Mouse (Mus musculus) limb, embryonic 11.5 days (tissue): ENCODE results near the gene Tmem202. TPM values are rescaled to one million over a fixed set of nuclear protein-coding genes. Genes with fewer than 3 reads are reported as not detected.

ENCODE experiments used
- ATAC-seq: fragments of 200-750 bp; cut with Nextera tagmentation; 2 replicates; pipeline ENCODE4 v1.8.0; 2017; ENCODE audit warnings: low read depth; ENCODE audit not compliant: insufficient number of reproducible peaks, low FRiP score, low TSS enrichment
- DNase-seq: peaks from one replicate; pipeline ENCODE4 v3.0.0-alpha.2; 2015; ENCODE audit warnings: low spot score
- H3K27ac ChIP-seq: fragments of 300-500 bp; sonication (generic); replicated peaks from 2 replicates; pipeline ENCODE4 v1.5.1; 2014; ENCODE audit warnings: low read depth, mild to moderate bottlenecking, low read length
- H3K27me3 ChIP-seq: fragments of 300-500 bp; sonication (generic); 2 replicates; pipeline ENCODE4 v1.6.1; 2014; ENCODE audit warnings: mild to moderate bottlenecking, low read length, mixed read lengths; ENCODE audit not compliant: control insufficient read depth, insufficient read depth
- H3K36me3 ChIP-seq: fragments of 300-500 bp; sonication (generic); 2 replicates; pipeline ENCODE4 v1.6.1; 2014; ENCODE audit warnings: mild to moderate bottlenecking, low read length, moderate library complexity, mixed read lengths; ENCODE audit not compliant: control insufficient read depth, insufficient read depth
- H3K4me1 ChIP-seq: fragments of 300-500 bp; sonication (generic); 2 replicates; pipeline ENCODE4 v1.6.1; 2014; ENCODE audit warnings: low read length, mixed read lengths; ENCODE audit not compliant: control insufficient read depth, insufficient read depth
- H3K4me2 ChIP-seq: fragments of 300-500 bp; sonication (generic); 2 replicates; pipeline ENCODE4 v1.6.1; 2014; ENCODE audit warnings: low read depth, mild to moderate bottlenecking, moderate library complexity; ENCODE audit not compliant: severe bottlenecking
- H3K4me3 ChIP-seq: fragments of 300-500 bp; sonication (generic); 2 replicates; pipeline ENCODE4 v1.5.1; 2014; ENCODE audit warnings: low read depth, low read length
- H3K9ac ChIP-seq: fragments of 300-500 bp; sonication (generic); 2 replicates; pipeline ENCODE4 v1.6.1; 2014; ENCODE audit warnings: mild to moderate bottlenecking, low read length
- H3K9me3 ChIP-seq: fragments of 300-500 bp; sonication (generic); 2 replicates; pipeline ENCODE4 v1.6.1; 2016; ENCODE audit warnings: low read length; ENCODE audit not compliant: control insufficient read depth
- WGBS: fragments of 180-500 bp; shearing (Covaris S2); extraction: QIAGEN DNeasy Blood & Tissue Kit; methylation state at CpG from one replicate; pipeline ENCODE4 v1.1.7; 2014; 5-methylcytosine and 5-hydroxymethylcytosine counted together
- polyA plus RNA-seq: library from polyadenylated mRNA; unstranded; fragments of >200 nt; fragmentation: Nextera tagmentation; extraction: Ambion mirVana; gene quantifications from 2 replicates; pipeline ENCODE4 v1.2.1, GENCODE M21; 2014

Gene Tmem202
- polyA plus RNA-seq, 1 experiment from 2014 or later: 0.13 TPM

GRCm38 (mm10) chr9:59571852-59572251 is 32.2 kb upstream of the Tmem202 start:
- no peak overlapping the region for H3K27ac ChIP-seq
- no peak for DNase-seq
- H3K4me2 ChIP-seq: no peak overlapping the region
- H3K4me1 ChIP-seq: no peaks in the 10 kb centered on the region
- ATAC-seq: no peak
- H3K27me3 ChIP-seq: peaks cover 2% of the 10 kb centered on the region; the same call in 1 of the 2 replicates
- WGBS: 77% methylated on average over 2 of the region's 2 CpGs
- H3K36me3 ChIP-seq: no peaks in the 10 kb centered on the region
- no peak overlapping the region for H3K9ac ChIP-seq
- H3K9me3 ChIP-seq: no peaks in the 10 kb centered on the region
- H3K4me3 ChIP-seq: no peak overlapping the region

GRCm38 (mm10) chr9:59567111-59567510 is 27.5 kb upstream of the Tmem202 start:
- Histone ChIP-seq H3K27me3 (no peaks in the 10 kb centered on the region), H3K27ac (no peak overlapping the region), H3K9me3 (no peaks in the 10 kb centered on the region), H3K4me3 (no peak overlapping the region), H3K4me2 (no peak overlapping the region), H3K9ac (no peak overlapping the region), H3K36me3 (peaks cover 2% of the 10 kb centered on the region; the same call in 1 of the 2 replicates), H3K4me1 (no peaks in the 10 kb centered on the region)
- 29% methylated on average over 6 of the region's 6 CpGs for WGBS
- DNase-seq (peak; percentile 67), ATAC-seq (no peak)

- Histone ChIP-seq H3K27ac (no peak overlapping the region), H3K9ac (no peak overlapping the region), H3K4me1 (no peaks in the 10 kb centered on the region), H3K36me3 (peaks cover 2% of the 10 kb centered on the region; the same call in 1 of the 2 replicates), H3K27me3 (no peaks in the 10 kb centered on the region), H3K4me2 (no peak overlapping the region), H3K9me3 (no peaks in the 10 kb centered on the region), H3K4me3 (no peak overlapping the region)
- WGBS: 22% methylated on average over 4 of the region's 4 CpGs
- DNase-seq: peak; percentile 74
- no peak for ATAC-seq
Observed at GRCm38 (mm10) chr9:59565600-59565999, 26.0 kb upstream of the Tmem202 start.

DNA sequence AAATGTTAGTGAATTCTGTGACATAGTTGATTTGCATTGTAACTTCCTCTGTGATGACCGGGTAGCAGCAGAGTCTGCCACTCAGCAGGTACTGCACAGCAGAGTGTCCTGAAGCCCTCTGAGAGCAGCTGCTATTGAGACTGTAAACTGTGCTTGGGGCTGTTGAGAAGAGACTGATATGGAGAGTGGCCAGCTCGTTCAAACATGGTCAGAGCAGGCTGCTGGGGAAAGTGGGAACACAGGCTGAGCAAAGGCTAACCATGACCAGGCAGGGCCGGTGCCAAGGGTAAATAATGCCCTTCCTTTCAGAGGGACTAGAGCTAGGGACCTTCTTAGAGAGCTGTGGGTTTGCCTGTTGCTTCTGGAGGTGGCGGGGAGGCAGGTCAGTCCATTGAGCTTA is 14.1 kb upstream of the Tmem202 start:
- no peaks in the 10 kb centered on the region for H3K9me3 ChIP-seq
- H3K36me3 ChIP-seq: peaks cover 3% of the 10 kb centered on the region; the same call in 1 of the 2 replicates
- no peak overlapping the region for H3K27ac ChIP-seq
- no peak overlapping the region for H3K4me3 ChIP-seq
- ATAC-seq (no peak), DNase-seq (no peak)
- WGBS: 88% methylated on average over 4 of the region's 4 CpGs
- H3K27me3 ChIP-seq: no peaks in the 10 kb centered on the region
- H3K9ac ChIP-seq: no peak overlapping the region
- no peak overlapping the region for H3K4me2 ChIP-seq
- no peaks in the 10 kb centered on the region for H3K4me1 ChIP-seq

DNA sequence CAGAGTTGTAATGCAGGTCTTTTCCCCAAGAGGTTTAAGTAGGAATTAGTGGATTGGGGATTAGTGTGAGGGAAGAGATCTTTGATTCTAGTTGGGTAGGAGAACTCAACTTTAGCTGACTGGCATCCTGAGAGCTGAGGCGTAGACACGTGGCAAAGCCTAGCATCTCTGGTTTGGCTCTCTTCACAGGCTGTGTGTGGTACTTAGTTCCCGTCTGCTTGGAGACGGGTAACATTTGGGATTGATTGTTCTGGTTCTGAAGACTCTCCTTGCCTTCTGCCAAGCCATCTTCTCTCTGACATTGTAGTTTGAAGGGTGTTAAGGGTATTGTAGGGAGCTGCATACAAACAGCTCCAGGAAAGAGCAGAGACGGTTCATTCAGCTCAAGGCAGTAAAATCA is 13.0 kb upstream of the Tmem202 start:
- Histone ChIP-seq H3K9ac (no peak overlapping the region), H3K27me3 (no peaks in the 10 kb centered on the region), H3K9me3 (no peaks in the 10 kb centered on the region), H3K4me1 (no peaks in the 10 kb centered on the region), H3K27ac (no peak overlapping the region), H3K4me3 (no peak overlapping the region), H3K4me2 (no peak overlapping the region), H3K36me3 (peaks cover 3% of the 10 kb centered on the region; the same call in 1 of the 2 replicates)
- ATAC-seq (no peak), DNase-seq (no peak)
- 87% methylated on average over 5 of the region's 5 CpGs for WGBS

DNA sequence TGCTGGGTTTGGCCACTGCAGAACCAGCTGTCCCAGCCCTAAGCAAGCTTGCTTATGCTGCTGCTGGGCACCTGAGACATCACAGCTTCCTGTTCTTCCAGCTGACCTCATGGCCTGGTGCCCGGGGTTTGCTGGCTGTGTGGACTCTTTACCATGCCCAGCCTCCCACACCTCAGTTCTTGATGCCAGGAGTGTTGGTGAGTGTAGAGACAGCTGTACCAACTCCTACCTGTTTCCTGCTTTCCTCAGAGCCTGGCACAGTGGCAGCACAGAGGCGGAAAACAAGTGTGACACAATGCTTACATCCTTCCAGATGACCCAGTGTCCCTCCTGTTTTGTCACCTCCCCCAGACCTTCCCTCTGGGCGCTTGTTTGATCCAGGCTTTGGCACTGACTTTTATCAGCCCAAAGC is 12.0 kb upstream of the Tmem202 start:
- Histone ChIP-seq H3K27me3 (no peaks in the 10 kb centered on the region), H3K4me1 (no peaks in the 10 kb centered on the region), H3K36me3 (peaks cover 3% of the 10 kb centered on the region; the same call in 1 of the 2 replicates), H3K4me2 (no peak overlapping the region), H3K4me3 (no peak overlapping the region), H3K27ac (no peak overlapping the region), H3K9me3 (no peaks in the 10 kb centered on the region), H3K9ac (no peak overlapping the region)
- no peak for ATAC-seq
- 72% methylated on average over 3 of the region's 3 CpGs for WGBS
- no peak for DNase-seq

GRCm38 (mm10) chr9:59551017-59551416 is 11.4 kb upstream of the Tmem202 start:
- Histone ChIP-seq H3K4me3 (no peak overlapping the region), H3K27ac (no peak overlapping the region), H3K9me3 (no peaks in the 10 kb centered on the region), H3K9ac (no peak overlapping the region), H3K27me3 (no peaks in the 10 kb centered on the region), H3K4me2 (no peak overlapping the region), H3K4me1 (no peaks in the 10 kb centered on the region), H3K36me3 (peaks cover 3% of the 10 kb centered on the region; the same call in 1 of the 2 replicates)
- 82% methylated on average over 5 of the region's 5 CpGs for WGBS
- no peak for DNase-seq
- no peak for ATAC-seq

DNA sequence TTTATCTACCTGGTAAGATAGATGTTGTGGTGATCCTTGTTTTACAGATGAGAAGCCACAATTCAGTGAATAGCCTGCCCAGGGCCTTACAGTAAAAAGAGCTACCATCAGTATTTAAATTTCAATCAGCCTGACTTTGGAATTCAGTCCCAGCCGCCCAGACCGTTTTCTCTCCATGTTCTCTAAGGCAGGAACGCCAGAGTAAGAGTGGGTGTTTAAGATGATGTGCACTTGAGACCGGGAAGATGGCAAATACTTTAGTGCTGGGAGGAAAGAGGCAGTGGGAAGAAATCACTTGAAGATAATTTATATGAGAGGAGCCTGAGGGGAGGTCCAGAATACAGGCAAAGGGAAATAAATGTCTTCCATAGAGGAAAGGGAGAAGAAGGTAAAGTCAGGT is 10.4 kb upstream of the Tmem202 start:
- no peak overlapping the region for H3K9ac ChIP-seq
- H3K27me3 ChIP-seq: no peaks in the 10 kb centered on the region
- H3K27ac ChIP-seq: no peak overlapping the region
- H3K9me3 ChIP-seq: no peaks in the 10 kb centered on the region
- DNase-seq (no peak), ATAC-seq (no peak)
- H3K36me3 ChIP-seq: peaks cover 3% of the 10 kb centered on the region; the same call in 1 of the 2 replicates
- H3K4me3 ChIP-seq: no peak overlapping the region
- no peak overlapping the region for H3K4me2 ChIP-seq
- H3K4me1 ChIP-seq: no peaks in the 10 kb centered on the region
- WGBS: 87% methylated on average over 4 of the region's 4 CpGs

DNA sequence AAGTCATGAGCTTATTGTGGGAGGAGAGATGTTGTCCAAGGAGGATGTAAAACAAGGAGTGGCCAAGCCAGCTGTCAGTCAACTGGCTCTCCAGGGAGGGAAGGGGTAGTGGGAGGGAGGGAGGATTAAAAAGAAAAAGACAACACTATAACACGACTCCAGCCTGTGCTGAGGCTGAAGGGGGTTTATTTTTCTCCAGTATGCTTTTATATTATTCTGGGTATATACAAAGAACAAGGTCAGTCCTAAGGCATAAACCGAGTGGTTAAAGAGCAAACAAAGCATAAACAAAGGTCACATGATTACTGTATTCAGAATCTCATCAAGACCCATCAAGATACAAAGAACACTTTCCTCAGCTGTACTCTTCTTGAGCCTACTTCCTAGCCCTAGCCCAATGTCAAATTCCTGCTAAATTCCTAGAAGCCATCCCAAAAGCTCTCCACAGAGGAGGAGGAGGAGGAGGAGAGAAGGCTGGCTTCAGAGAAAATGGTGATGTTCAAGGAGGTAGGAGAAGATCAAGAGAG is 9.4 kb upstream of the Tmem202 start:
- H3K36me3 ChIP-seq: peaks cover 3% of the 10 kb centered on the region; the same call in 1 of the 2 replicates
- H3K4me3 ChIP-seq: no peak overlapping the region
- H3K27ac ChIP-seq: no peak overlapping the region
- WGBS: 81% methylated on average over 2 of the region's 2 CpGs
- H3K9ac ChIP-seq: no peak overlapping the region
- no peaks in the 10 kb centered on the region for H3K27me3 ChIP-seq
- no peak overlapping the region for H3K4me2 ChIP-seq
- ATAC-seq: no peak
- H3K4me1 ChIP-seq: no peaks in the 10 kb centered on the region
- H3K9me3 ChIP-seq: no peaks in the 10 kb centered on the region
- DNase-seq: no peak
